Mouse (Mus musculus): ENCODE results near the gene Serpina10. TPM values are rescaled to one million over a fixed set of nuclear protein-coding genes. Genes with fewer than 3 reads are reported as not detected.
A peak's percentile ranks its signal among the peaks of the same experiment; 100 is the strongest.
"Not testable (repeated sequence)": the region's sequence is repeated elsewhere in the genome, so short reads cannot be mapped to it uniquely, and the experiment has no call there.

Serpina10 gene
- polyA plus RNA-seq, 1 experiment from 2014 or later: 0.09 TPM

DNA sequence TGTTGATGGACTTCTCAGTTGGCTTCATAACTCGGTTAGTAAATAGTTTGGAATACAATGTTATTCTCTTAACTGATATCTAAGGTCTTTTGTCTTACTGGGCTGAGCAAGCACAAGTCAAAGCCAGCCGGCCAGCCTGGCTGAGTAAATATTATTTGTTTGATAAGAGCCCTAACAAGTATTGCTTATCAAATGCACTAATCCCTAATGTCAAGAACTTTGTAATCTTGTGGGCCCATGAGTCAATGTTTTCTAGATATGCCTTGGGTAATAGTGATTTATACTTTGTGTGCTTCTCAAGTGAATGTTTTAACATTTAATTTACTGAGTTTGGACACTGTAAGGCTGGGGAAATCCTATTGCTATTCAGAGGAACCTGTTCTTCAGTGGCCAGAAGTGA is 32.8 kb downstream of the Serpina10 start:
- H3K27me3 ChIP-seq (ENCODE audit: control insufficient read depth, insufficient read depth, low read length): no peaks in the 10 kb centered on the region
- no peaks in the 10 kb centered on the region for H3K36me3 ChIP-seq (ENCODE audit: control insufficient read depth, insufficient read depth, low read length)
- H3K4me1 ChIP-seq (ENCODE audit: control insufficient read depth, insufficient read depth, low read length): no peaks in the 10 kb centered on the region
- 79% methylated on average over 2 of the region's 2 CpGs for WGBS
- H3K27ac ChIP-seq (replicated peaks; ENCODE audit: low read depth, low read length): no peak overlapping the region
- DNase-seq (no peak), ATAC-seq (ENCODE audit: low FRiP score, low TSS enrichment) (no peak)
- no peak overlapping the region for H3K4me2 ChIP-seq (ENCODE audit: low read length)
- H3K9me3 ChIP-seq (ENCODE audit: control insufficient read depth, low read length): no peaks in the 10 kb centered on the region
- H3K4me3 ChIP-seq (replicated peaks; ENCODE audit: low read depth, low read length): no peak overlapping the region
- no peak overlapping the region for H3K9ac ChIP-seq (replicated peaks; ENCODE audit: low read length)

GRCm38 (mm10) chr12:103583771-103584170 is 47.5 kb downstream of the Serpina10 start:
- Histone ChIP-seq H3K4me2 (ENCODE audit: low read length) (no peak overlapping the region), H3K4me1 (ENCODE audit: control insufficient read depth, insufficient read depth, low read length) (no peaks in the 10 kb centered on the region), H3K4me3 (replicated peaks; ENCODE audit: low read depth, low read length) (no peak overlapping the region), H3K27me3 (ENCODE audit: control insufficient read depth, insufficient read depth, low read length) (no peaks in the 10 kb centered on the region), H3K27ac (replicated peaks; ENCODE audit: low read depth, low read length) (no peak overlapping the region), H3K9me3 (ENCODE audit: control insufficient read depth, low read length) (no peaks in the 10 kb centered on the region), H3K36me3 (ENCODE audit: control insufficient read depth, insufficient read depth, low read length) (no peaks in the 10 kb centered on the region), H3K9ac (replicated peaks; ENCODE audit: low read length) (no peak overlapping the region)
- no peak for DNase-seq
- 86% methylated on average over 8 of the region's 8 CpGs for WGBS
- no peak for ATAC-seq (ENCODE audit: low FRiP score, low TSS enrichment)

DNA sequence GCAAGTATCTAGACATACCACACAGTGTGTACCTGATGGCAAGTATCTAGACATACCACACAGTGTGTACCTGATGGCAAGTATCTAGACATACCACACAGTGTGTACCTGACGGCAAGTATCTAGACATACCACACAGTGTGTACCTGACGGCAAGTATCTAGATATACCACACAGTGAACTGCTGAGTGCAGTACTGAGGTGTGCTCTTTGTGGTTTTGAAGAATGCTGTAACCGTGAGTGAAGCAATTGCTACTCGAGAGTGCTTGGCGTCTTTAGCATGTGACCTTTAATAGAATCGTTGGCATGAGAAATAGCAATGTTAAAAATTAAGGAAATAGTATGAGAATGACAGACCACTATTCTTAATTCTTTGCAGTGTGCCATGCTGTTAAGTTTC is 53.1 kb downstream of the Serpina10 start:
- H3K27me3 ChIP-seq (ENCODE audit: control insufficient read depth, insufficient read depth, low read length); H3K27ac ChIP-seq (replicated peaks; ENCODE audit: low read depth, low read length); H3K36me3 ChIP-seq (ENCODE audit: control insufficient read depth, insufficient read depth, low read length); H3K4me3 ChIP-seq (replicated peaks; ENCODE audit: low read depth, low read length); DNase-seq; H3K9me3 ChIP-seq (ENCODE audit: control insufficient read depth, low read length); H3K4me2 ChIP-seq (ENCODE audit: low read length); H3K4me1 ChIP-seq (ENCODE audit: control insufficient read depth, insufficient read depth, low read length); H3K9ac ChIP-seq (replicated peaks; ENCODE audit: low read length); ATAC-seq (ENCODE audit: low FRiP score, low TSS enrichment): not testable (repeated sequence)
- 93% methylated on average over 6 of the region's 6 CpGs for WGBS

GRCm38 (mm10) chr12:103569690-103570089 is 61.6 kb downstream of the Serpina10 start:
- WGBS: 64% methylated on average over 6 of the region's 6 CpGs

GRCm38 (mm10) chr12:103567129-103567528 is 64.1 kb downstream of the Serpina10 start:
- no peak overlapping the region for H3K4me2 ChIP-seq (ENCODE audit: low read length)
- H3K4me3 ChIP-seq (replicated peaks; ENCODE audit: low read depth, low read length): no peak overlapping the region
- 74% methylated on average over 3 of the region's 3 CpGs for WGBS
- H3K36me3 ChIP-seq (ENCODE audit: control insufficient read depth, insufficient read depth, low read length): no peaks in the 10 kb centered on the region
- H3K27me3 ChIP-seq (ENCODE audit: control insufficient read depth, insufficient read depth, low read length): no peaks in the 10 kb centered on the region
- no peak overlapping the region for H3K27ac ChIP-seq (replicated peaks; ENCODE audit: low read depth, low read length)
- H3K9me3 ChIP-seq (ENCODE audit: control insufficient read depth, low read length): no peaks in the 10 kb centered on the region
- DNase-seq (peak; percentile 15), ATAC-seq (ENCODE audit: low FRiP score, low TSS enrichment) (no peak)
- H3K9ac ChIP-seq (replicated peaks; ENCODE audit: low read length): no peak overlapping the region
- H3K4me1 ChIP-seq (ENCODE audit: control insufficient read depth, insufficient read depth, low read length): no peaks in the 10 kb centered on the region

More at GRCm38 (mm10) chr12:103569690-103570089, 61.6 kb downstream of the Serpina10 start:
- no peak for DNase-seq
- H3K4me2 ChIP-seq (ENCODE audit: low read length): no peak overlapping the region
- no peaks in the 10 kb centered on the region for H3K36me3 ChIP-seq (ENCODE audit: control insufficient read depth, insufficient read depth, low read length)
- H3K4me1 ChIP-seq (ENCODE audit: control insufficient read depth, insufficient read depth, low read length): no peaks in the 10 kb centered on the region
- H3K27ac ChIP-seq (replicated peaks; ENCODE audit: low read depth, low read length): no peak overlapping the region
- no peaks in the 10 kb centered on the region for H3K27me3 ChIP-seq (ENCODE audit: control insufficient read depth, insufficient read depth, low read length)
- no peak for ATAC-seq (ENCODE audit: low FRiP score, low TSS enrichment)
- H3K9me3 ChIP-seq (ENCODE audit: control insufficient read depth, low read length): no peaks in the 10 kb centered on the region
- no peak overlapping the region for H3K4me3 ChIP-seq (replicated peaks; ENCODE audit: low read depth, low read length)
- no peak overlapping the region for H3K9ac ChIP-seq (replicated peaks; ENCODE audit: low read length)

GRCm38 (mm10) chr12:103565151-103565550 is 66.1 kb downstream of the Serpina10 start:
- DNase-seq: no peak
- Histone ChIP-seq H3K9ac (replicated peaks; ENCODE audit: low read length) (no peak overlapping the region), H3K4me2 (ENCODE audit: low read length) (no peak overlapping the region), H3K4me3 (replicated peaks; ENCODE audit: low read depth, low read length) (no peak overlapping the region), H3K9me3 (ENCODE audit: control insufficient read depth, low read length) (no peaks in the 10 kb centered on the region), H3K4me1 (ENCODE audit: control insufficient read depth, insufficient read depth, low read length) (no peaks in the 10 kb centered on the region), H3K36me3 (ENCODE audit: control insufficient read depth, insufficient read depth, low read length) (no peaks in the 10 kb centered on the region), H3K27me3 (ENCODE audit: control insufficient read depth, insufficient read depth, low read length) (no peaks in the 10 kb centered on the region), H3K27ac (replicated peaks; ENCODE audit: low read depth, low read length) (no peak overlapping the region)
- ATAC-seq (ENCODE audit: low FRiP score, low TSS enrichment): no peak
- WGBS: 88% methylated on average over 7 of the region's 7 CpGs

Other genes starting within 250 kb of the Serpina10 start
- gene Otub2, start 242.8 kb downstream of the Serpina10 start, polyA plus RNA-seq (2014; fragmentation: Nextera tagmentation; extraction: Ambion mirVana): 22.9 and 26.3 TPM in 2 replicates
- 1.6 and 2.2 TPM in 2 replicates for gene 9330161L09Rik, start 223.6 kb downstream of the Serpina10 start, polyA plus RNA-seq (2014; fragmentation: Nextera tagmentation; extraction: Ambion mirVana)
- 112 and 140 TPM in 2 replicates for gene Ddx24, start 205.6 kb downstream of the Serpina10 start, polyA plus RNA-seq (2014; fragmentation: Nextera tagmentation; extraction: Ambion mirVana)
- gene Ifi27, start 197.2 kb downstream of the Serpina10 start, polyA plus RNA-seq (2014; fragmentation: Nextera tagmentation; extraction: Ambion mirVana): 5.8 and 9.4 TPM in 2 replicates
- gene Ifi27l2a, start 187.8 kb downstream of the Serpina10 start, polyA plus RNA-seq (2014; fragmentation: Nextera tagmentation; extraction: Ambion mirVana): 12.8 TPM in 1 of 2 replicates, not detected in the other
- not detected in 2 replicates for gene Ifi27l2b, start 174.2 kb downstream of the Serpina10 start, polyA plus RNA-seq (2014; fragmentation: Nextera tagmentation; extraction: Ambion mirVana)
- 3.3 and 3.9 TPM in 2 replicates for gene Ppp4r4, start 99.2 kb downstream of the Serpina10 start, polyA plus RNA-seq (2014; fragmentation: Nextera tagmentation; extraction: Ambion mirVana)
- not detected in 2 replicates for gene Serpina6, start 25.8 kb upstream of the Serpina10 start, polyA plus RNA-seq (2014; fragmentation: Nextera tagmentation; extraction: Ambion mirVana)
- not detected in 2 replicates for gene Serpina16, start 44.7 kb upstream of the Serpina10 start, polyA plus RNA-seq (2014; fragmentation: Nextera tagmentation; extraction: Ambion mirVana)
- not detected in 2 replicates for gene Serpina1f, start 64.1 kb upstream of the Serpina10 start, polyA plus RNA-seq (2014; fragmentation: Nextera tagmentation; extraction: Ambion mirVana)
- gene Serpina1d, start 142.1 kb upstream of the Serpina10 start, polyA plus RNA-seq (2014; fragmentation: Nextera tagmentation; extraction: Ambion mirVana): not detected in 2 replicates
- not detected in 2 replicates for gene Serpina1b, start 198.9 kb upstream of the Serpina10 start, polyA plus RNA-seq (2014; fragmentation: Nextera tagmentation; extraction: Ambion mirVana)
- not detected in 2 replicates for gene Serpina1a, start 232.1 kb upstream of the Serpina10 start, polyA plus RNA-seq (2014; fragmentation: Nextera tagmentation; extraction: Ambion mirVana)